Mouse (Mus musculus): Measurements from ENCODE around the gene Uqcc2. TPM values are rescaled to one million over a fixed set of nuclear protein-coding genes. Genes with fewer than 3 reads are reported as not detected.
A peak's percentile ranks its signal among the peaks of the same experiment; 100 is the strongest.

Uqcc2 gene
- 142 and 196 TPM in 2 replicates for total RNA-seq (2014; fragmentation: Nextera tagmentation)
- 166 and 171 TPM in 2 replicates for total RNA-seq (2017)

- peak; percentile 80 for ATAC-seq (replicated peaks; ENCODE audit: poor library complexity, severe bottlenecking)
Measured at GRCm38 (mm10) chr17:27133551-27134141, at the start of gene Uqcc2. Gene Uqcc2 (minus strand): TSS chr17:27133916.

DNA sequence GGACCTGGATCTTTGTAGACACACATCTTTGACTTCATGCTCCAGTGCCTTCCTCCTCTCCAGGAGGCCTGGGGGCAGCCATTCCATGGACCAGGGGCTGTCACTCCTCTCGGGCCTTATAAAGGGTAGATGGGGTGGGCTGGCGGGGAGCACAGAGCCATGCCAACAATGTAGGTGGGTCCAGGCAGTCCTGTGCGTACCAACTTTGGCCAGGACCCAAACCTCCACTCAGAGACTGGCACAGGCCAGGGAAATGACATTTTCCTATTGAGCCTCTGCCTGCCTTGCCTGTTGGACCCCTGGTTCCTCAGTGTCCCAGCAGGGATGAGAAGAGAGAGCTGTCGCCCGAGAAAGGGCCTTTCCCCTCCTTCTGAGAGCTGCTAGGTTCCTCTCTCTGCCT lies 48.7 kb upstream of the Uqcc2 start:
- ATAC-seq (replicated peaks; ENCODE audit: poor library complexity, severe bottlenecking) = no peak

- no peak for ATAC-seq (replicated peaks; ENCODE audit: poor library complexity, severe bottlenecking)
Measured at GRCm38 (mm10) chr17:27181666-27182065, 48.0 kb upstream of the Uqcc2 start.

GRCm38 (mm10) chr17:27179681-27180280 lies 46.1 kb upstream of the Uqcc2 start:
- peak; percentile 44 for ATAC-seq (replicated peaks; ENCODE audit: poor library complexity, severe bottlenecking)

DNA sequence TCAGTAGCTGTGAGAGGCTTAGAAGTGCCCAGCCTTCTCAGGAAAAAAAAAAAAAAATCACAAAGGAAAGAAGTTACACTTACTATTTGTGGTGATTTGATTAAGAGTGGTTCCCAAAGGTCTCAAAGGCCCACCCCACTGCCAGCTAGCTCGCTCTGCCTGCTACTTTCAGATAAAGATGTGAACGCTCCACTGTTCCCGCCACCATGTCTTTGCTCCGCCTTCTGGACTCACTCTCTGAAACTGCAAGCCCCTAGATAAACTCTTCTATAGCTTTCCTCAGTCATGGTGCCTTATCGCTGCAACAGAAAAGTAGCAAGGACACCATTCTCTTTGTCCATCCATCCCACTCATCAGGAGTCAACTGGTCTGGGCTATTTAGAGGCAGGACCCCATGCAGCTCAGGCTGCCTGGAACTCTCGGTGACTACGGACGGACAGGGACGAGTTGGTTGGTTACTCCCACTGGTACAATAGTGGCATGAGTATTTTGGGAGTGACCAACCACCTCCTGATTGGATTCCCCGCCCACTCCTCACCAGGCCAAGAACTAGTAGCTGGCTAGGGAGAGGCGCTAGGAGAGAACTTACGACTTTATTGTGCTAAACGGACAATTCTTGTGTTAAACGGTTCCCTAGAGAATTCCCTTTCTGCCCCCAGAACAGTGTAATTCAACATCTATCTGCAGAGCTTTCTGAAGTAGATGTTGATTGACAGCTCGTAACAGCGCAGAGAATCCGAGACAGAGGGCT lies 44.9 kb upstream of the Uqcc2 start:
- no peak for ATAC-seq (replicated peaks; ENCODE audit: poor library complexity, severe bottlenecking)

GRCm38 (mm10) chr17:27178019-27178418 lies 44.3 kb upstream of the Uqcc2 start:
- no peak for ATAC-seq (replicated peaks; ENCODE audit: poor library complexity, severe bottlenecking)

DNA sequence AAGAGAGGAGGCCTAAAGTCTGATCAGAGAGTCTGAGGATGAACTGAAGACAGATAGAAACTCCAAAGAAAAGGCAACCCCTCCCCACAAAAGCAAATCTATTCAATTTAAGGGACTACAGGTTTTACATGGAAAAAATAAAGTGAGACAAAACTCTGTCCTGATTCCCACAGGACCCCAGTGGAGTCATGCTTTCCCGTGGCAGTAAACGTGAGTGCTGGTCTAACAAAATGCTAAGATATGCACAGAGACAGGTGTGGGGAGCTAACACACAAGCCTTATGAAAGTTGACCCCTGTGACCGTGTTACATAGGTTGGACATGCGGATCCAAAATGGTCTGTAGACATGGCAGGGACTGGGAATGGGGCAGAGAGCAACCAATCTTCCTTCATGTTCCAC lies 43.0 kb upstream of the Uqcc2 start:
- ATAC-seq (replicated peaks; ENCODE audit: poor library complexity, severe bottlenecking) = no peak

GRCm38 (mm10) chr17:27176287-27176686 lies 42.6 kb upstream of the Uqcc2 start:
- ATAC-seq (replicated peaks; ENCODE audit: poor library complexity, severe bottlenecking) = no peak

DNA sequence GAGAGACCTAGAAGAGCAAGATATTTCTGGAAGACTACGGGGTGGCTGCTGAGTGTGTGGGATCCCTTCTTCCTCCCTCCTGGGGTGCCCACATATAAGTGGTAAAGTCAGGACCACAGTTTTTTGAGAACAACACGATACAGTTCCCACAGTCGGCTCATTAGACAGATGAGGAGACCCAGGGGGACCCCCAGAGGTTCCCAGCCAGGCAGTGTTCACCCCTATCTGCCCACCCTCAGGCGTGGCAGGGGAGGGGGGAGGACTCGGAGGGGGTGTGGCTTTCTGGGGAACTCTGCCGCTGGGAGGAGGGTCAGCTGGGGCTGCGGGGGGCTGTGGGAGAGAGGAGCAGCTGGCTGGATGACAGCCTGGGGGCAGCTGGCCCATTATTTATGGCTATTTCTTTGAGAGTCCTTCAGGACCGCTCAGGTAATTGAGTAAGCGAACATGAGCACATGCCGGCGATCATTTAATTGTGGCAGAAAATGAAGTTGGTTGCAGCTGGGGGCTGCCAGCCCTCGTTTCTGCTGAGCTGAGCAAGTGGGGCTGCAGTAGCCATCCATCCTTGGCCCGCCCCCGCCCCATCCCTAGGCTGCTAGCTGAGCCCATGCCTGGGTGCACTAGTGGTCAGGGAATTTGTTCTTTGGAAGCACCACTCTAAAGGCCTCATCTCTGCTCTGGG lies 41.6 kb upstream of the Uqcc2 start:
- no peak for ATAC-seq (replicated peaks; ENCODE audit: poor library complexity, severe bottlenecking)

- peak; percentile 78 for ATAC-seq (replicated peaks; ENCODE audit: poor library complexity, severe bottlenecking)
Measured at GRCm38 (mm10) chr17:27173715-27174114, 40.0 kb upstream of the Uqcc2 start.

- ATAC-seq (replicated peaks; ENCODE audit: poor library complexity, severe bottlenecking) = no peak
Measured at GRCm38 (mm10) chr17:27172459-27172858, 38.7 kb upstream of the Uqcc2 start.

DNA sequence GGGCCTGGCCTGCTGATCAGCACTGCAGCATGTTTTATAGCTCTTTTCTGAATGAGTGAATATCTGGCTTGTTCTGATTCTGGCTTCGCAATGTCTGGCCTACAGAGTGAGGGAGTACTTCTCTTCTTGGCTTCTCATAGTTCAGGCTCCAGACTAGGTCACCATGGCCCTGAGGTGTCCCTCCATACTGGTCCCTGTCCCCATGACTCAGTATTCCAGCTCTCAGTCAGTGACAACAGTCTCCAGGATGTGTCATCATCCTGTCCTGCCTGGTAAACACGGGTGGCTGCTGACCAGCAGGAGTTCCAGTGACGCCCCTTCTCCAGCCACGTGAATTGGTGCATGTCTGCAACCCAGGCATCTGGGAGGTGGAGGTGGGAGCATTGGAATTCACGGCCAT lies 37.4 kb upstream of the Uqcc2 start:
- no peak for ATAC-seq (replicated peaks; ENCODE audit: poor library complexity, severe bottlenecking)

- ATAC-seq (replicated peaks; ENCODE audit: poor library complexity, severe bottlenecking) = peak; percentile 54
Measured at GRCm38 (mm10) chr17:27169952-27170695, 36.4 kb upstream of the Uqcc2 start.

DNA sequence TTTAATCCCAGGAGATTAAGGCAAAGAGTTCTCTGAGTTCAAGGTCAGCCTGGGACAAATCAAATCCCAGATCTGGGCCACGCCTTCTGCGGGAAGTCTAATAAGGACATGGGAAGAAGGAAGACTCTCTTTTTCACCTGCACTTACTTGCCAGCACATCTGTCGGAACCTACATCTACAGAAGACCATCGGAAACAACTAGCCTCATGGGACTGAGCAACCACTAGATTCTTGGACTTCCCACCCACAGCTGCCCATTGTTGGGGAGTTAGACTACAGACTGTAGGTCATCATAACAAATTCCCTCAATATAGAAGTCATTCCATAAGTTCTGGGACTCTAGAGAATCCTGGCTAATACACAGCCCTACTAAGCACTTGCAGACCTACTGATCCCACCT lies 34.9 kb upstream of the Uqcc2 start:
- ATAC-seq (replicated peaks; ENCODE audit: poor library complexity, severe bottlenecking) = no peak

DNA sequence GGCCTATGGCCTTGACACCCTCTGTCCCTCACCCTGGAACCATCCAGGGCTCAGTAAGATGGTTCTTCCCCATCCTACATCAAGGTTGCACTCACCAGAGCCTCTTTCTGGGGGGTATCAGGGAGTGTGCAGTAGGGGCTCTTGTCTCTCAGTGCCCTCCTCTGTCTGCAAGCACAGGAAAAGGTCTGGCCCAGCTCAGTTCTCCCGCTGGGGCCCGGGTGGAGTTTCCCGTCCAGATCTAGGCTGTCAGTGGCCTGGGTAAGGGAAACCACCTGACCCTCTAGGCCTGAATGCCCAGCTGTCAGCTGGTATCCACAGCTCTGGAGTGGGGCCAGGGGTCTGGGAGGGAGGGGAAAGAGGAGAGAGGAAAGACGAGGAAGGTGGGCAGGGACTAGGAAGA lies 33.8 kb upstream of the Uqcc2 start, which contains the start of gene Ip6k3:
Gene Ip6k3 (minus strand): TSS at position 251 of the 400 bp plus-strand sequence.
- no peak for ATAC-seq (replicated peaks; ENCODE audit: poor library complexity, severe bottlenecking)

- no peak for ATAC-seq (replicated peaks; ENCODE audit: poor library complexity, severe bottlenecking)
Measured at GRCm38 (mm10) chr17:27166901-27167300, 33.2 kb upstream of the Uqcc2 start.

DNA sequence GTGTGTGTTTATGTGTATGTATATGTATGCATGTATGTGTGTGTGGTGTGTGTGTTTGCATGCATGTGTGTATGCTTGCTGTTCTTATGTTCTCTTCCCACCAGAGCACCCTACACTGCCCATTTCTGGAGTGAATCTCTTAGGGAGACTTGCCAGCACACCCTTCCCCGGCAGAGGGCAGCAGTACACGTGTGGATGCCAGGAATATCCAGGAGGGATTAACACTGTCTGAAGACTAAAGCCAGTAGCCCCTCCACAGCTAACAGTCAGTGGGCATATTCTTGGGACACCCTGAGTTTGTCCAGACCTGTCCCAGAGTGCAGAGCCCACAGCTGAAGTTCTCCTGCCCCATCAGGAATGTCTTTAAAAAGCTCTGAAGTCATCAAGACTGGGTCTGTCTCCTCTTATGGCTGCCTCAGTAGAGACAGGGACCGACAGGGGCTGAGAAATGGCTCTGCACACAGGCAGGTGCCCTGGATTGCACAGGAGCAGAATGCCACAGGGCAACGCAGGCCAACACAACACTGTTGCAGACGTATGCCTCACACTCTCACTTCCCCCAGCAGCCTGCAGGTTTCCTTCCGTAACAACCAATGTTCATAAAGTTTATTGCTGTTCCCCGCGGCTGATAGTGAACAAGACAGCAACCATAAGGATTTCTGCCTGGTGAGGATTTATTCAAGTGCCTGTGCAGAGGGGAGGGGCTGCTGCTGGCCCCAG lies 31.5 kb upstream of the Uqcc2 start:
- peak; percentile 73 for ATAC-seq (replicated peaks; ENCODE audit: poor library complexity, severe bottlenecking)

DNA sequence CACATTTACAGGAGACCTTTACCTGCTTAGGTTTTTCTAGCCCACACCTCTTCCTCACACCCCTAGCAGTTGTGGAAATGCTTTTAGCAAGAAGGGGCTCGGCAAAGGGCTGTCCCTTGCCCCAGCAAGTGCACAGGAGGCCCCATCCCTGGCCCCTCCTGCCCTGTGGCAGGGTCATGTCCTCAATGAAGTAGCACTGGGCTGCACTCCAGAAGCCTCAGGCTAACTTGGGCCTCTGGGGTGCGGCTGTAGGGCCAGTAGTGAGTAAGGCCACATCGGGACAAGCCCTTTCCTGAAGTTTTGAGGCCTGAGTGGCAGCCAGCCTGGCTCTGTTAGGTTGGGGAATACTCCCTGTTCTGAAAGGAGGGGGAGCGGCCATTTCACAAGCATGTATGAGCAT lies 27.2 kb upstream of the Uqcc2 start:
- no peak for ATAC-seq (replicated peaks; ENCODE audit: poor library complexity, severe bottlenecking)

DNA sequence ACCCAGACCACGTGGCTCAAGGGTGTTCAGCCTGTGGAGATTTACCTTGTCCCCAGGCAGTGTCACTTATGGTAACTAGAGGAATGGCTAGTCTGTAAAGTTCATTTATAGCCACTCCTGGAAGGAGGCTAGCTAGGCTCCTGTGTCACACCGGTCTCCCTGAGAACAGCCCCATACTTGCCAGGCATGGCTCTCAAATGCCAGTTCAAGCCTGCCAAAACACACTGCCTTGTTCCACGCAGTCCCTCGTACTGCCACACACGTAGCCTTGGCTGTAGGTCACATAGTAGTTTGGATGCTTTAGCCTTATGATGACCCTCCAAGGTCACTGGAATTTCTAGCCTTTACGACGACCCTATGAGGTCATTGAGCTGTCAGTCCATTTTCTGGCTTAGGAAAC lies 25.5 kb upstream of the Uqcc2 start:
- no peak for ATAC-seq (replicated peaks; ENCODE audit: poor library complexity, severe bottlenecking)

GRCm38 (mm10) chr17:27158439-27158838 lies 24.7 kb upstream of the Uqcc2 start:
- no peak for ATAC-seq (replicated peaks; ENCODE audit: poor library complexity, severe bottlenecking)
